Mouse (Mus musculus) liver, embryonic 11.5 days (tissue): ENCODE measurements around the gene Ephx1. TPM values are rescaled to one million over a fixed set of nuclear protein-coding genes. Genes with fewer than 3 reads are reported as not detected.

Experiments
- ATAC-seq: fragments of 200-750 bp; cut with Nextera tagmentation; replicated peaks from 2 replicates; pipeline ENCODE4 v1.8.0; 2017; ENCODE audit warnings: moderate number of reproducible peaks, mild to moderate bottlenecking, moderate TSS enrichment, moderate library complexity; ENCODE audit not compliant: low FRiP score
- DNase-seq: peaks from one replicate; pipeline ENCODE4 v3.0.0-alpha.2; 2017; ENCODE audit warnings: low spot score
- H3K27ac ChIP-seq: fragments of 300-500 bp; sonication (generic); 2 replicates; pipeline ENCODE4 v1.5.1; 2014; ENCODE audit warnings: mild to moderate bottlenecking, low read depth, low read length, control low read depth
- H3K27me3 ChIP-seq: fragments of 300-500 bp; sonication (generic); replicated peaks from 2 replicates; pipeline ENCODE4 v1.6.1; 2014; ENCODE audit warnings: low read length, mixed read lengths; ENCODE audit not compliant: control insufficient read depth, insufficient read depth
- H3K36me3 ChIP-seq: fragments of 300-500 bp; sonication (generic); 2 replicates; pipeline ENCODE4 v1.6.1; 2014; ENCODE audit warnings: mild to moderate bottlenecking, low read length, moderate library complexity, mixed read lengths; ENCODE audit not compliant: control insufficient read depth, insufficient read depth
- H3K4me1 ChIP-seq: fragments of 300-500 bp; sonication (generic); replicated peaks from 2 replicates; pipeline ENCODE4 v1.6.1; 2014; ENCODE audit warnings: low read length, mixed read lengths; ENCODE audit not compliant: control insufficient read depth, insufficient read depth
- H3K4me2 ChIP-seq: fragments of 300-500 bp; sonication (generic); 2 replicates; pipeline ENCODE4 v1.6.1; 2014; ENCODE audit warnings: mild to moderate bottlenecking, control low read depth, moderate library complexity
- H3K4me3 ChIP-seq: fragments of 300-500 bp; sonication (generic); 2 replicates; pipeline ENCODE4 v1.5.1; 2014; ENCODE audit warnings: low read depth, low read length, control low read depth
- H3K9ac ChIP-seq: fragments of 300-500 bp; sonication (generic); 2 replicates; pipeline ENCODE4 v1.6.1; 2014; ENCODE audit warnings: low read depth, low read length, control low read depth
- H3K9me3 ChIP-seq: fragments of 300-500 bp; sonication (generic); 2 replicates; pipeline ENCODE4 v1.6.1; 2016; ENCODE audit warnings: low read length, inconsistent platforms, mixed read lengths; ENCODE audit not compliant: control insufficient read depth
- WGBS: fragments of 180-500 bp; shearing (Covaris S2); extraction: QIAGEN DNeasy Blood & Tissue Kit; methylation state at CpG from one replicate; pipeline ENCODE4 v1.1.7; 2014; 5-methylcytosine and 5-hydroxymethylcytosine counted together
- polyA plus RNA-seq: library from polyadenylated mRNA; unstranded; fragments of >200 nt; fragmentation: Nextera tagmentation; extraction: Ambion mirVana; gene quantifications from 2 replicates; pipeline ENCODE4 v1.2.1, GENCODE M21; 2014

Ephx1 gene
- polyA plus RNA-seq, 1 experiment from 2014 or later: 1.6 TPM

DNA sequence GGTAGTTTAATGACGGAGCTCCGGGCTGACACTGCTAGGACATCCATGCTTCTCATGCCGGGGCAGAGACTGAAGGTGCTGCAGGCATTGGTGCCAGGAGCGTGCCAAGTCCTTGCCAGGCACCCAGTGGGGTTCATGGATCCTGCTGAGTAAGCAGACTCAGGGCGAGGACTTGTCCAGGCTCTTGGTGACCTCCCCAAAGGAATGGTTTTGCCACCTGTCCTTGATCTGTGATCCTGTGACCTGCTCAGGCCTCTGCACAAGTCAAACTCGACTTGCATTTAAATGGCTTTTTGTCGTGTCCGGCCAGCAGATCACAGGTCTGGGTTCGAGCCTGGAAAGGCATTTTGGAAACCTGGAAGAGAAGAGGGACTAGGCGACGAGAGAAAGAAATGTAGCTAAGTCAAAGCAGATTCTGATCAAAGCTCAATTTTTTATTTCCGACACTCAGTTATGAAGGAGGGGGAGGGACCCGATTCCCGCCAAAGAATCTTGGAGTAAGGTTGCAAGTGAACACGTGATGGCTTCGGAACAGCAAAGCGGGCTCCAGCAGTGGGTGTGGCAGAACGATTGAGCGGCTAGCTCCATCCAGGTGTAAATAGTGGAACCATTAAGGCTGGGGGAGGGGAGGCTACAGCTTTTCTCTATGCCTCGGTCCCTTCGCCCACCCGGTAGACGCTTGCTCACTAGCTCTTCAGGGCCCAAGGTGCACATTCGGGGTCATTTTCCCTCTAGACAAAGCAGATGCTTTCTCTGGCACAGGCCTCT is 41.0 kb downstream of the Ephx1 start:
- H3K9ac ChIP-seq: no peak overlapping the region
- H3K27me3 ChIP-seq: no peaks in the 10 kb centered on the region; the same call in 1 of the 2 replicates
- H3K27ac ChIP-seq: no peak overlapping the region
- no peaks in the 10 kb centered on the region for H3K9me3 ChIP-seq
- no peaks in the 10 kb centered on the region for H3K36me3 ChIP-seq
- DNase-seq: no peak
- H3K4me2 ChIP-seq: no peak overlapping the region
- peaks cover 4% of the 10 kb centered on the region; the same call in 1 of the 2 replicates for H3K4me1 ChIP-seq
- no peak for ATAC-seq
- WGBS: 79% methylated on average over 23 of the region's 24 CpGs
- H3K4me3 ChIP-seq: no peak overlapping the region

DNA sequence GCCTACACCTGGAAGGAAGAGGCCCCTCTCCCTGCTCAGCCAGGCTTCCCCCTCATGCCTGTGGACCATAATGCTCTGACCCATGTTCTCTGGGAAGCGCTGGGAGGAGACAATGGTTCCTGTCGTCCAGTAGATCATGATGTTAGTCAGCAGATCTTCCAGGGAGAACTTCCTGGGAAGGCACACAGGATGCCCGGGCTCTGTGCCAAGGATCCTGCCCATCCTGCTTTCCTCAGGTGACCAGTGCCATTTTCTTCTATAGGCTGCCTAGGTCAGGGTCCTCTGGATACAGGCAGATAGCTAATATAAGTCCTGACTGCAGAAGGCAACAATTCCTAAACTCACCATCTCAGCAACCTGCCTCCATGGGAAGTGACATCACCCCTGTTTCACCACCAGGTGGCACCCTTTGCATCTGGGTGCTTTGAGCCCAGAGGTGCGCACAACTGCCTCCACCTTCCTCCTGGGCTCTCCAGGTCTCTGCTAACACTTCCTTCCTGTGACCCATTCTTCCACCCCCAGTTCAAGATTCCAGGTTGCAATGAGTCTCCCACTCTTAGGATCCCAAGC is 44.5 kb downstream of the Ephx1 start:
- Histone ChIP-seq H3K36me3 (no peaks in the 10 kb centered on the region), H3K9me3 (no peaks in the 10 kb centered on the region), H3K4me3 (no peak overlapping the region), H3K4me2 (no peak overlapping the region), H3K9ac (no peak overlapping the region), H3K27ac (no peak overlapping the region), H3K4me1 (no peaks in the 10 kb centered on the region), H3K27me3 (no peaks in the 10 kb centered on the region; the same call in 1 of the 2 replicates)
- WGBS: 55% methylated on average over 4 of the region's 4 CpGs
- DNase-seq: no peak
- ATAC-seq: no peak

DNA sequence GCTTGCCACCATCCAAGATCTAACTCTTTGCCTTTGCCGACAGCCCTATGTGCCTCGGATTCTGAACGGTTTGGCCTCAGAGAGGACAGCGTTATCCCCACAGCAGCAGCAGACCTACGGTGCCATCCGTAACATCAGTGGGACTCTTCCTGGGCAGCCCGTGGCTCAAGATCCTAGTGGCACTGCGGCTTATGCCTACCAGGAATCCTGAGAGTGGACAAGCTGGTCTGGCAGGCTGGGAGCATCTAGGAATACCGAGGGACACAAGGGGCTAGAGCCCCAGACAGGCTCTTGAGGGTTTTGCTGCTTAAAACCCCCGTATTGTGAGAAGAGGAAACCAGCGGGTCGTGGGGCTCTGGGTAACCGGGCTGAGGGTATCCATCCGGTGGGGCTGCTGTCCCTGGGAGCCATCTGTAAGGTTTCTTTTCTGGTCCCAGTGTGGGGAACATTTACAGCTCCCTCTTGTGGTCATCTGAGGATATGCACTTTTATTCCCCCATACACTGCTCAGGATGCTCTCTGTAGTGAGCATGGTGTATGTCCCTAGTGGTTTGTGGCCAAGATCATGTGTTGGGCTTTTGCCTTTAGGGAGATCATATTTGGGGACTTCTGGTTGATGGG is 46.5 kb downstream of the Ephx1 start:
- no peak overlapping the region for H3K4me2 ChIP-seq
- no peak overlapping the region for H3K9ac ChIP-seq
- no peaks in the 10 kb centered on the region; the same call in 1 of the 2 replicates for H3K27me3 ChIP-seq
- no peaks in the 10 kb centered on the region for H3K9me3 ChIP-seq
- H3K4me3 ChIP-seq: no peak overlapping the region
- no peaks in the 10 kb centered on the region for H3K4me1 ChIP-seq
- H3K36me3 ChIP-seq: no peaks in the 10 kb centered on the region
- no peak overlapping the region for H3K27ac ChIP-seq
- WGBS: 59% methylated on average over 14 of the region's 14 CpGs
- no peak for DNase-seq
- peak; percentile 70 for ATAC-seq

- Histone ChIP-seq H3K36me3 (no peaks in the 10 kb centered on the region), H3K4me3 (no peak overlapping the region), H3K27ac (no peak overlapping the region), H3K9me3 (no peaks in the 10 kb centered on the region), H3K4me1 (no peaks in the 10 kb centered on the region), H3K4me2 (no peak overlapping the region), H3K9ac (no peak overlapping the region), H3K27me3 (no peaks in the 10 kb centered on the region)
- ATAC-seq (no peak), DNase-seq (no peak)
- WGBS: 74% methylated on average over 9 of the region's 11 CpGs
These were observed 47.8 kb downstream of the Ephx1 start for GRCm38 (mm10) chr1:180972941-180973340.

- no peak for DNase-seq
- no peaks in the 10 kb centered on the region for H3K9me3 ChIP-seq
- H3K4me1 ChIP-seq: no peaks in the 10 kb centered on the region
- no peak for ATAC-seq
- no peak overlapping the region for H3K4me3 ChIP-seq
- no peak overlapping the region for H3K27ac ChIP-seq
- no peaks in the 10 kb centered on the region for H3K27me3 ChIP-seq
- no peak overlapping the region for H3K4me2 ChIP-seq
- peaks cover 5% of the 10 kb centered on the region; the same call in 1 of the 2 replicates for H3K36me3 ChIP-seq
- WGBS: 84% methylated on average over 7 of the region's 7 CpGs
- no peak overlapping the region for H3K9ac ChIP-seq
These were observed 53.4 kb downstream of the Ephx1 start for GRCm38 (mm10) chr1:180967261-180967660.

GRCm38 (mm10) chr1:180966542-180966941 is 54.2 kb downstream of the Ephx1 start:
- no peak overlapping the region for H3K9ac ChIP-seq
- no peak overlapping the region for H3K27ac ChIP-seq
- ATAC-seq: no peak
- H3K27me3 ChIP-seq: no peaks in the 10 kb centered on the region
- 62% methylated on average over 3 of the region's 3 CpGs for WGBS
- peaks cover 5% of the 10 kb centered on the region; the same call in 1 of the 2 replicates for H3K36me3 ChIP-seq
- no peaks in the 10 kb centered on the region for H3K9me3 ChIP-seq
- no peaks in the 10 kb centered on the region for H3K4me1 ChIP-seq
- H3K4me3 ChIP-seq: no peak overlapping the region
- H3K4me2 ChIP-seq: no peak overlapping the region
- DNase-seq: no peak

DNA sequence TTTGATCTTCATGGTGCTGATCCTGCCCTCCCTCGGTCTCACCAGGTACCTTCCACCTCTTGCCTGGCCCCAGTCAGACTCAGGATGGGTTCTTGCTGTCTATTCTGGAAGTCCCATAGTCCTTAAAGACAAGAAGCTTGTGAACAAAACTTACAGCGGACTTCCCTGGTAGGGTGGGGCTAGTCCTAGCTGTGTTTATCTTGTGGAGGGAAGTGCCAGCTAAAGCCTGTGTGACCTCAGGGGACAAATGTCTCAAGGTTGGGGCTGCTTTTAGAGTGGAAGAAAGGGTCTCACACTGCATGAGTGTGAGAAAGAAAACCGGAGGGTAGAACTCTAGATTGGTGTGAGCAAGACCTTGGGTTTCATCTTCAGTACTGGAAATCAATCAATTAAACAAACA is 54.9 kb downstream of the Ephx1 start:
- Histone ChIP-seq H3K9me3 (no peaks in the 10 kb centered on the region), H3K36me3 (peaks cover 8% of the 10 kb centered on the region; the same call in 1 of the 2 replicates), H3K27ac (no peak overlapping the region), H3K9ac (no peak overlapping the region), H3K4me1 (no peaks in the 10 kb centered on the region), H3K4me2 (no peak overlapping the region), H3K27me3 (no peaks in the 10 kb centered on the region), H3K4me3 (no peak overlapping the region)
- no peak for ATAC-seq
- no peak for DNase-seq
- 84% methylated on average over 3 of the region's 3 CpGs for WGBS

GRCm38 (mm10) chr1:180958797-180959196 is 61.9 kb downstream of the Ephx1 start:
- Histone ChIP-seq H3K9ac (no peak overlapping the region), H3K4me3 (no peak overlapping the region), H3K4me1 (0 out of 2 replicates have a peak, but pooled peaks cover 4% of the 10 kb centered on the region), H3K27me3 (no peaks in the 10 kb centered on the region), H3K36me3 (peaks cover 3% of the 10 kb centered on the region; the same call in 1 of the 2 replicates), H3K27ac (no peak overlapping the region), H3K9me3 (no peaks in the 10 kb centered on the region), H3K4me2 (no peak overlapping the region)
- 68% methylated on average over 3 of the region's 3 CpGs for WGBS
- no peak for DNase-seq
- no peak for ATAC-seq
